In the genomic region with DNA sequence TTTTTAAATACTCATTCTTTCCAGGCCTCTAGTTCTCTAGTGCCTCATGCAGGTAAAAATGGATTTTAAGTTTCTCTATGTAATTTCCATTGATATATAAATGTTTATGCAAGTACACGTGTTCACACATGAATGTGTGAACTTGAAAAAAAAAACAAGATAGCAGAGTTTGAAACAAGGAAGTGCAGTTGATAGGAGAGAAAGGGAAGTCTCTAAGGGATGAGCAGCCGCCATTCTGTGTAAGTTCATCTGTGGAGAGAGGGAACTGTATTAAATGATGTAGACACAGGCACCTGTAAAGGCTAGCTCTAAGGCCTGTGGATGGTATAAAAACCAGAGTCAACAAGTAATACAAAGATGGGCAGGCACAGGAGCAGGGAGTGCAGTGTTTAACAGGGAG, we compare ENCODE assay signal across 25 mouse cellular contexts.
"Had no signal": no experiment of that assay in that cellular context is flagged by ENCODE, and none has a peak within 500 bp of the region (broad histone marks: within the 10 kb centered on the region; RNA-seq: fewer than 3 reads in every experiment).

No protein-coding gene starts in this region.

- H3K4me2 ChIP-seq: heart, embryonic 11.5 days; heart, embryonic 13.5 days; heart, embryonic 15.5 days; hindbrain, embryonic 13.5 days; hindbrain, embryonic 15.5 days; intestine, embryonic 15.5 days; limb, embryonic 12.5 days; liver, embryonic 11.5 days had no signal

- H3K27ac ChIP-seq: heart, adult 2 months; heart, embryonic 13.5 days; heart, embryonic 15.5 days; hindbrain, embryonic 13.5 days; hindbrain, embryonic 15.5 days; intestine, embryonic 15.5 days; limb, embryonic 10.5 days; limb, embryonic 12.5 days; liver, embryonic 14.5 days had no signal

- H3K27me3 ChIP-seq: heart, embryonic 13.5 days; heart, embryonic 15.5 days; hindbrain, embryonic 13.5 days; hindbrain, embryonic 15.5 days; intestine, embryonic 15.5 days; limb, embryonic 12.5 days had no signal

- H3K36me3 ChIP-seq: heart, embryonic 13.5 days; heart, embryonic 15.5 days; hindbrain, embryonic 13.5 days; hindbrain, embryonic 15.5 days; intestine, embryonic 15.5 days; limb, embryonic 12.5 days had no signal

- ATAC-seq: inflammation-experienced regulatory T-cells, adult 6 months; intestine, embryonic 15.5 days; intestine, postnatal 0 days had no signal

- H3K4me3 ChIP-seq: heart, adult 2 months; heart, embryonic 13.5 days; heart, embryonic 15.5 days; hindbrain, embryonic 13.5 days; hindbrain, embryonic 15.5 days; intestine, embryonic 15.5 days; limb, embryonic 10.5 days; limb, embryonic 12.5 days had no signal

- H3K4me1 ChIP-seq: hindbrain, embryonic 15.5 days had no signal

- H3K9me3 ChIP-seq: heart, embryonic 13.5 days; heart, embryonic 15.5 days; hindbrain, embryonic 13.5 days; hindbrain, embryonic 15.5 days; intestine, embryonic 15.5 days; limb, embryonic 10.5 days; limb, embryonic 12.5 days had no signal

- H3K9ac ChIP-seq: heart, embryonic 13.5 days; heart, embryonic 15.5 days; hindbrain, embryonic 13.5 days; hindbrain, embryonic 15.5 days; intestine, embryonic 15.5 days; limb, embryonic 12.5 days; liver, embryonic 14.5 days had no signal

- DNase-seq: gastrocnemius, postnatal 14 days; gastrocnemius, postnatal 36 days; heart, adult 11 months; heart, adult 2 months; heart, postnatal 14 days; heart, postnatal 36 days; kidney, adult 2 months; kidney, adult 9 months; kidney, postnatal 10 days; kidney, postnatal 36 days; layer of hippocampus, adult 9-11 months; layer of hippocampus, postnatal 36 days; liver had no signal
